ENCODE assay signal across 9 mouse cellular contexts in the genomic region with DNA sequence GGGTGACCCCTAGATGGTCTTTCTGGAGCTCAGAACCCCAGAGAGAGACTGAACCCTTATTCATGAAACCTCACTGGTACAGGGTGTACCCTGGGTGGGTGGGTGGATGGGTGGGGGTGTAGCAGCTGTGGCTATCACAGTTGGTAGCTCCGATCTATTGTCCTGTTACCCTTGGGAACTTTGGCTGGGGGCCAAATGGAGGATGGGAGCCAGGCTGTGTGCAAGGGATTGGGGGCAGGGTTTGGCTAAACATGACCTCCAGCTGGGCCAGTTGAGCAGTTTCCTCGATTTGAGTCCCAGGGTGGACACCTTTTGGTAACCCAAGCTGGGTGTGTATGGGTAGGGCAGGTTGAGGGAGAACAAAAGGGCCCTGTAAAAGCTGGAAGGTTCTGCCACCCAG. TPM values are rescaled to one million over a fixed set of nuclear protein-coding genes. Genes with fewer than 3 reads are reported as not detected.
DNase-seq lines count a peak whose midpoint lies in the region; ATAC-seq and TF ChIP-seq lines count a peak whose summit lies in the region.
"Had no signal": no experiment of that assay in that cellular context is flagged by ENCODE, and none has a peak within 500 bp of the region (broad histone marks: within the 10 kb centered on the region; RNA-seq: fewer than 3 reads in every experiment).

No protein-coding gene starts in this region.

- peaks cover 82% of the 10 kb centered on the region for H3K36me3 ChIP-seq in E14TG2a.4 (ENCODE audit: insufficient read depth, low read length)
- H3K36me3 ChIP-seq in embryonic facial prominence, embryonic 13.5 days: peaks cover 34% of the 10 kb centered on the region
- H3K36me3 ChIP-seq in intestine, embryonic 15.5 days: peaks cover 24% of the 10 kb centered on the region
- H3K36me3 ChIP-seq in liver, embryonic 16.5 days (ENCODE audit: control insufficient read depth, insufficient read depth): peaks cover 9% of the 10 kb centered on the region

- H3K9ac ChIP-seq in embryonic facial prominence, embryonic 13.5 days: peak overlapping the region; percentile 77; the same call in 1 of the 2 replicates
- 0 out of 2 replicates have a peak overlapping the region, but pooled peaks have one; percentile 26 for H3K9ac ChIP-seq in intestine, embryonic 15.5 days
- H3K9ac ChIP-seq in liver, embryonic 16.5 days (ENCODE audit: low read depth, low read length): no peak overlapping the region
- H3K9ac ChIP-seq: lung, embryonic 14.5 days had no signal

- no peak for TF ChIP-seq CTCF in E14TG2a.4 (conservative IDR thresholded peaks at IDR 0.05; ENCODE audit: low read length)

- H3K27ac ChIP-seq in embryonic facial prominence, embryonic 13.5 days: no peak overlapping the region
- peak overlapping the region; percentile 77 for H3K27ac ChIP-seq in intestine, embryonic 15.5 days
- peak overlapping the region; percentile 8 for H3K27ac ChIP-seq in liver, embryonic 16.5 days (ENCODE audit: low read length)

- H3K9me3 ChIP-seq in E14TG2a.4 (ENCODE audit: low read length): no peaks in the 10 kb centered on the region
- H3K9me3 ChIP-seq in embryonic facial prominence, embryonic 13.5 days: no peaks in the 10 kb centered on the region
- no peaks in the 10 kb centered on the region for H3K9me3 ChIP-seq in intestine, embryonic 15.5 days
- H3K9me3 ChIP-seq in liver, embryonic 16.5 days (replicated peaks; ENCODE audit: control insufficient read depth, low read length): no peaks in the 10 kb centered on the region

- peak overlapping the region; percentile 60 for H3K4me3 ChIP-seq in E14TG2a.4 (replicated peaks; ENCODE audit: low read length)
- H3K4me3 ChIP-seq in embryonic facial prominence, embryonic 13.5 days: no peak overlapping the region
- H3K4me3 ChIP-seq in intestine, embryonic 15.5 days (replicated peaks): peak overlapping the region; percentile 87; the same call in 1 of the 2 replicates
- no peak overlapping the region for H3K4me3 ChIP-seq in liver, embryonic 16.5 days (ENCODE audit: low read depth, low read length)

- WGBS in embryonic facial prominence, embryonic 13.5 days: 54% methylated on average over 2 of the region's 2 CpGs
- WGBS in intestine, embryonic 15.5 days: 39% methylated on average over 2 of the region's 2 CpGs
- 50% methylated on average over 2 of the region's 2 CpGs for WGBS in liver, embryonic 16.5 days (ENCODE audit: insufficient replicate concordance)

- DNase-seq in cerebellum, adult 11 months: peak; percentile 79
- DNase-seq in spleen, postnatal 10 days (ENCODE audit: low spot score in 2 of 2): no peak
- no peak for DNase-seq in natural killer cell, adult 2 months (ENCODE audit: low spot score in 2 of 2)
- DNase-seq: lung, embryonic 14.5 days had no signal

- H3K4me2 ChIP-seq in embryonic facial prominence, embryonic 13.5 days: no peak overlapping the region
- H3K4me2 ChIP-seq in intestine, embryonic 15.5 days (replicated peaks): peak overlapping the region; percentile 97
- peak overlapping the region; percentile 39; the same call in 1 of the 2 replicates for H3K4me2 ChIP-seq in liver, embryonic 16.5 days (ENCODE audit: low read depth, low read length)
- H3K4me2 ChIP-seq: lung, embryonic 14.5 days had no signal

- no peak for ATAC-seq in cerebellum, adult (ENCODE audit: insufficient number of reproducible peaks, low FRiP score, low TSS enrichment)
- no peak for ATAC-seq in embryonic facial prominence, embryonic 13.5 days (ENCODE audit: insufficient number of reproducible peaks, insufficient read depth, low FRiP score, low TSS enrichment, low read depth)
- ATAC-seq in intestine, embryonic 15.5 days: no peak; the same call in 1 of the 2 replicates
- no peak for ATAC-seq in liver, embryonic 16.5 days (ENCODE audit: low read depth)

- peaks cover 76% of the 10 kb centered on the region for H3K4me1 ChIP-seq in E14TG2a.4 (replicated peaks; ENCODE audit: low read depth, low read length)
- peaks cover 51% of the 10 kb centered on the region for H3K4me1 ChIP-seq in embryonic facial prominence, embryonic 13.5 days
- peaks cover 53% of the 10 kb centered on the region for H3K4me1 ChIP-seq in intestine, embryonic 15.5 days (replicated peaks)
- peaks cover 68% of the 10 kb centered on the region for H3K4me1 ChIP-seq in liver, embryonic 16.5 days (ENCODE audit: control insufficient read depth, low read depth, low read length)

- peaks cover 10% of the 10 kb centered on the region for H3K27me3 ChIP-seq in E14TG2a.4 (ENCODE audit: insufficient read depth, low read length)
- peaks cover 21% of the 10 kb centered on the region for H3K27me3 ChIP-seq in embryonic facial prominence, embryonic 13.5 days
- H3K27me3 ChIP-seq in intestine, embryonic 15.5 days (replicated peaks): peaks cover 6% of the 10 kb centered on the region
- H3K27me3 ChIP-seq in liver, embryonic 16.5 days (ENCODE audit: control insufficient read depth, insufficient read depth, low read depth, low read length): no peaks in the 10 kb centered on the region

RNA-seq across cellular contexts. Expression of gene Tprn, which starts 4.3 kb away (rescaled TPM):
- 7.5 and 8.2 TPM in 2 replicates for polyA plus RNA-seq in embryonic facial prominence, embryonic 13.5 days (2015; fragmentation: Nextera tagmentation; extraction: Ambion mirVana)
- 20.7 and 23.6 TPM in 2 replicates for polyA plus RNA-seq in intestine, embryonic 15.5 days (2015; fragmentation: Nextera tagmentation; extraction: Ambion mirVana)
- polyA plus RNA-seq in liver, embryonic 16.5 days (2015; fragmentation: Nextera tagmentation; extraction: Ambion mirVana): 3.7 and 4.7 TPM in 2 replicates

RNA-seq across cellular contexts. Expression of gene Ssna1, which starts 5.5 kb away (rescaled TPM):
- polyA plus RNA-seq in embryonic facial prominence, embryonic 13.5 days (2015; fragmentation: Nextera tagmentation; extraction: Ambion mirVana): 231 and 246 TPM in 2 replicates
- 200 and 212 TPM in 2 replicates for polyA plus RNA-seq in intestine, embryonic 15.5 days (2015; fragmentation: Nextera tagmentation; extraction: Ambion mirVana)
- 94.7 and 111 TPM in 2 replicates for polyA plus RNA-seq in liver, embryonic 16.5 days (2015; fragmentation: Nextera tagmentation; extraction: Ambion mirVana)

RNA-seq across cellular contexts. Expression of gene Anapc2, which starts 5.6 kb away (rescaled TPM):
- polyA plus RNA-seq in embryonic facial prominence, embryonic 13.5 days (2015; fragmentation: Nextera tagmentation; extraction: Ambion mirVana): 137 and 143 TPM in 2 replicates
- 95.8 and 103 TPM in 2 replicates for polyA plus RNA-seq in intestine, embryonic 15.5 days (2015; fragmentation: Nextera tagmentation; extraction: Ambion mirVana)
- polyA plus RNA-seq in liver, embryonic 16.5 days (2015; fragmentation: Nextera tagmentation; extraction: Ambion mirVana): 40.1 and 40.5 TPM in 2 replicates

RNA-seq across cellular contexts. Expression of gene Tmem203, which starts 11.5 kb away (rescaled TPM):
- 24.5 and 25.3 TPM in 2 replicates for polyA plus RNA-seq in embryonic facial prominence, embryonic 13.5 days (2015; fragmentation: Nextera tagmentation; extraction: Ambion mirVana)
- polyA plus RNA-seq in intestine, embryonic 15.5 days (2015; fragmentation: Nextera tagmentation; extraction: Ambion mirVana): 22.8 and 23.2 TPM in 2 replicates
- polyA plus RNA-seq in liver, embryonic 16.5 days (2015; fragmentation: Nextera tagmentation; extraction: Ambion mirVana): 10.9 and 12.0 TPM in 2 replicates

RNA-seq across cellular contexts. Expression of gene AL732309.1, which starts 20.1 kb away (rescaled TPM):
- polyA plus RNA-seq in embryonic facial prominence, embryonic 13.5 days (2015; fragmentation: Nextera tagmentation; extraction: Ambion mirVana): 6.9 and 7.9 TPM in 2 replicates
- 4.3 and 5.5 TPM in 2 replicates for polyA plus RNA-seq in intestine, embryonic 15.5 days (2015; fragmentation: Nextera tagmentation; extraction: Ambion mirVana)
- polyA plus RNA-seq in liver, embryonic 16.5 days (2015; fragmentation: Nextera tagmentation; extraction: Ambion mirVana): 1.4 and 1.8 TPM in 2 replicates

Comparison
In these comparisons a context has a peak if more than half of its experiments do, and no peak if none do; other contexts are left out.
1. H3K4me3 ChIP-seq: peak in E14TG2a.4 (single experiment) and intestine, embryonic 15.5 days (single experiment); none in embryonic facial prominence, embryonic 13.5 days (single experiment) and liver, embryonic 16.5 days (single experiment).